Mouse (Mus musculus): ENCODE measurements at regions not wholly inside any gene's neighbourhood (a gene's known extent, or its start where the extent isn't known, plus 50 kb on each side); places are given as distances from the start of the nearest gene placed in this dataset.
A peak's percentile ranks its signal among the peaks of the same experiment; 100 is the strongest.

GRCm38 (mm10) chr9:46938628-46939027 is 59.9 kb upstream of the Gm4791 start:
- H3K36me3 ChIP-seq: no peaks in the 10 kb centered on the region
- H3K9ac ChIP-seq: no peak overlapping the region
- no peak overlapping the region for H3K4me2 ChIP-seq
- no peaks in the 10 kb centered on the region for H3K9me3 ChIP-seq
- no peak overlapping the region for H3K4me3 ChIP-seq
- ATAC-seq (ENCODE audit: low FRiP score, low read depth): no peak
- no peaks in the 10 kb centered on the region for H3K4me1 ChIP-seq (replicated peaks)
- WGBS: 86% methylated on average over 3 of the region's 3 CpGs
- no peak overlapping the region for H3K27ac ChIP-seq (replicated peaks)
- H3K27me3 ChIP-seq: no peaks in the 10 kb centered on the region

- no peak overlapping the region for H3K9ac ChIP-seq
- H3K27ac ChIP-seq (replicated peaks): no peak overlapping the region
- H3K4me3 ChIP-seq: no peak overlapping the region
- ATAC-seq (ENCODE audit: low FRiP score, low read depth): no peak
- no peaks in the 10 kb centered on the region for H3K9me3 ChIP-seq
- WGBS: 63% methylated on average over 3 of the region's 3 CpGs
- no peaks in the 10 kb centered on the region for H3K4me1 ChIP-seq (replicated peaks)
- H3K4me2 ChIP-seq: no peak overlapping the region
- no peaks in the 10 kb centered on the region for H3K27me3 ChIP-seq
- H3K36me3 ChIP-seq: no peaks in the 10 kb centered on the region
Observed at GRCm38 (mm10) chr9:46925641-46926040, 72.9 kb upstream of the Gm4791 start.

- ATAC-seq (ENCODE audit: low FRiP score, low read depth): no peak
- H3K4me3 ChIP-seq: no peak overlapping the region
- no peaks in the 10 kb centered on the region for H3K27me3 ChIP-seq
- no peaks in the 10 kb centered on the region for H3K4me1 ChIP-seq (replicated peaks)
- no peaks in the 10 kb centered on the region for H3K36me3 ChIP-seq
- H3K27ac ChIP-seq (replicated peaks): no peak overlapping the region
- no peak overlapping the region for H3K9ac ChIP-seq
- 94% methylated on average over 1 of the region's 1 CpGs for WGBS
- no peak overlapping the region for H3K4me2 ChIP-seq
- H3K9me3 ChIP-seq: no peaks in the 10 kb centered on the region
Observed at GRCm38 (mm10) chr9:46920081-46920480, 78.5 kb upstream of the Gm4791 start.

- 0 out of 2 replicates have a peak, but pooled peaks cover 4% of the 10 kb centered on the region for H3K4me1 ChIP-seq (replicated peaks)
- no peak for ATAC-seq (ENCODE audit: low FRiP score, low read depth)
- no peak overlapping the region for H3K4me2 ChIP-seq
- 27% methylated on average over 3 of the region's 3 CpGs for WGBS
- H3K27me3 ChIP-seq: no peaks in the 10 kb centered on the region
- H3K9ac ChIP-seq: no peak overlapping the region
- no peaks in the 10 kb centered on the region for H3K9me3 ChIP-seq
- no peak overlapping the region for H3K27ac ChIP-seq (replicated peaks)
- no peaks in the 10 kb centered on the region for H3K36me3 ChIP-seq
- H3K4me3 ChIP-seq: no peak overlapping the region
Observed at GRCm38 (mm10) chr9:46913238-46913637, 85.3 kb upstream of the Gm4791 start.

- H3K4me3 ChIP-seq: no peak overlapping the region
- no peaks in the 10 kb centered on the region for H3K36me3 ChIP-seq
- no peaks in the 10 kb centered on the region for H3K27me3 ChIP-seq
- ATAC-seq (ENCODE audit: low FRiP score, low read depth): peak; percentile 30; the same call in 1 of the 2 replicates
- H3K9ac ChIP-seq: no peak overlapping the region
- 0 out of 2 replicates have a peak, but pooled peaks cover 4% of the 10 kb centered on the region for H3K4me1 ChIP-seq (replicated peaks)
- WGBS: 30% methylated on average over 6 of the region's 6 CpGs
- no peak overlapping the region for H3K27ac ChIP-seq (replicated peaks)
- H3K9me3 ChIP-seq: no peaks in the 10 kb centered on the region
- no peak overlapping the region for H3K4me2 ChIP-seq
Observed at GRCm38 (mm10) chr9:46909412-46910013, 89.0 kb upstream of the Gm4791 start.

GRCm38 (mm10) chr9:46905081-46905480 is 93.5 kb upstream of the Gm4791 start:
- H3K27me3 ChIP-seq: no peaks in the 10 kb centered on the region
- WGBS: 89% methylated on average over 3 of the region's 3 CpGs
- no peak overlapping the region for H3K9ac ChIP-seq
- H3K36me3 ChIP-seq: no peaks in the 10 kb centered on the region
- H3K4me1 ChIP-seq (replicated peaks): 0 out of 2 replicates have a peak, but pooled peaks cover 4% of the 10 kb centered on the region
- H3K9me3 ChIP-seq: no peaks in the 10 kb centered on the region
- H3K27ac ChIP-seq (replicated peaks): no peak overlapping the region
- no peak for ATAC-seq (ENCODE audit: low FRiP score, low read depth)
- H3K4me3 ChIP-seq: no peak overlapping the region
- no peak overlapping the region for H3K4me2 ChIP-seq

- Histone ChIP-seq H3K9ac (no peak overlapping the region), H3K36me3 (no peaks in the 10 kb centered on the region), H3K4me3 (no peak overlapping the region), H3K27me3 (no peaks in the 10 kb centered on the region), H3K4me1 (replicated peaks) (peaks cover 8% of the 10 kb centered on the region), H3K4me2 (no peak overlapping the region), H3K27ac (replicated peaks) (no peak overlapping the region), H3K9me3 (no peaks in the 10 kb centered on the region)
- ATAC-seq (ENCODE audit: low FRiP score, low read depth): no peak
- WGBS: 45% methylated on average over 8 of the region's 8 CpGs
Observed at GRCm38 (mm10) chr9:46903491-46904220, 94.9 kb upstream of the Gm4791 start.

GRCm38 (mm10) chr9:46899283-46899682 is 99.3 kb upstream of the Gm4791 start:
- H3K4me1 ChIP-seq (replicated peaks): peaks cover 13% of the 10 kb centered on the region
- no peak overlapping the region for H3K9ac ChIP-seq
- H3K9me3 ChIP-seq: no peaks in the 10 kb centered on the region
- no peak overlapping the region for H3K27ac ChIP-seq (replicated peaks)
- H3K4me3 ChIP-seq: no peak overlapping the region
- 65% methylated on average over 2 of the region's 2 CpGs for WGBS
- H3K27me3 ChIP-seq: no peaks in the 10 kb centered on the region
- H3K4me2 ChIP-seq: no peak overlapping the region
- no peaks in the 10 kb centered on the region for H3K36me3 ChIP-seq
- ATAC-seq (ENCODE audit: low FRiP score, low read depth): no peak

GRCm38 (mm10) chr9:46898120-46898519 is 100.4 kb upstream of the Gm4791 start:
- H3K4me1 ChIP-seq (replicated peaks): peaks cover 13% of the 10 kb centered on the region
- ATAC-seq (ENCODE audit: low FRiP score, low read depth): no peak
- no peak overlapping the region for H3K27ac ChIP-seq (replicated peaks)
- no peak overlapping the region for H3K9ac ChIP-seq
- no peaks in the 10 kb centered on the region for H3K36me3 ChIP-seq
- no peak overlapping the region for H3K4me2 ChIP-seq
- H3K4me3 ChIP-seq: no peak overlapping the region
- H3K9me3 ChIP-seq: no peaks in the 10 kb centered on the region
- WGBS: 65% methylated on average over 3 of the region's 3 CpGs
- H3K27me3 ChIP-seq: no peaks in the 10 kb centered on the region

GRCm38 (mm10) chr9:46891829-46892228 is 106.7 kb upstream of the Gm4791 start:
- H3K4me2 ChIP-seq: no peak overlapping the region
- no peak overlapping the region for H3K27ac ChIP-seq (replicated peaks)
- H3K9me3 ChIP-seq: no peaks in the 10 kb centered on the region
- no peaks in the 10 kb centered on the region for H3K27me3 ChIP-seq
- H3K4me3 ChIP-seq: no peak overlapping the region
- no peaks in the 10 kb centered on the region for H3K4me1 ChIP-seq (replicated peaks)
- H3K36me3 ChIP-seq: no peaks in the 10 kb centered on the region
- H3K9ac ChIP-seq: no peak overlapping the region
- 61% methylated on average over 1 of the region's 1 CpGs for WGBS
- no peak for ATAC-seq (ENCODE audit: low FRiP score, low read depth)

GRCm38 (mm10) chr9:46889933-46890662 is 108.4 kb upstream of the Gm4791 start:
- Histone ChIP-seq H3K9me3 (no peaks in the 10 kb centered on the region), H3K27me3 (no peaks in the 10 kb centered on the region), H3K4me1 (replicated peaks) (no peaks in the 10 kb centered on the region), H3K27ac (replicated peaks) (no peak overlapping the region), H3K4me2 (no peak overlapping the region), H3K9ac (no peak overlapping the region), H3K36me3 (no peaks in the 10 kb centered on the region), H3K4me3 (no peak overlapping the region)
- ATAC-seq (ENCODE audit: low FRiP score, low read depth): no peak
- 67% methylated on average over 4 of the region's 4 CpGs for WGBS
